Mouse (Mus musculus) limb, embryonic 10.5 days (tissue): Measurements from ENCODE around the gene Lyg2. TPM values are rescaled to one million over a fixed set of nuclear protein-coding genes. Genes with fewer than 3 reads are reported as not detected.

Experiments used
- DNase-seq: peaks from one replicate; pipeline ENCODE4 v3.0.0-alpha.2; 2017; ENCODE audit warnings: low spot score
- H3K27ac ChIP-seq: fragments of 300-500 bp; sonication (generic); 2 replicates; pipeline ENCODE4 v1.5.1; 2016; ENCODE audit warnings: mild to moderate bottlenecking
- H3K27me3 ChIP-seq: fragments of 300-500 bp; sonication (generic); 2 replicates; pipeline ENCODE4 v1.6.1; 2016; ENCODE audit warnings: low read depth, mild to moderate bottlenecking; ENCODE audit not compliant: poor library complexity, severe bottlenecking
- H3K36me3 ChIP-seq: fragments of 300-500 bp; sonication (generic); 2 replicates; pipeline ENCODE4 v1.6.1; 2016; ENCODE audit warnings: mild to moderate bottlenecking, moderate library complexity
- H3K4me1 ChIP-seq: fragments of 300-500 bp; sonication (generic); 2 replicates; pipeline ENCODE4 v1.6.1; 2016
- H3K4me3 ChIP-seq: fragments of 300-500 bp; sonication (generic); 2 replicates; pipeline ENCODE4 v1.5.1; 2016; ENCODE audit warnings: mild to moderate bottlenecking, moderate library complexity
- H3K9me3 ChIP-seq: fragments of 300-500 bp; sonication (generic); replicated peaks from 2 replicates; pipeline ENCODE4 v1.6.1; 2016; ENCODE audit warnings: mild to moderate bottlenecking
- WGBS: fragments of 180-500 bp; shearing (Covaris S2); methylation state at CpG from one replicate; pipeline ENCODE4 v1.1.7; 2016; 5-methylcytosine and 5-hydroxymethylcytosine counted together
- polyA plus RNA-seq: library from polyadenylated mRNA; unstranded; fragments of >200 nt; fragmentation: Nextera tagmentation; extraction: Ambion mirVana; gene quantifications from 2 replicates; pipeline ENCODE4 v1.2.1, GENCODE M21; 2016

Gene Lyg2
- polyA plus RNA-seq, 1 experiment from 2014 or later = 0.10 TPM

DNA sequence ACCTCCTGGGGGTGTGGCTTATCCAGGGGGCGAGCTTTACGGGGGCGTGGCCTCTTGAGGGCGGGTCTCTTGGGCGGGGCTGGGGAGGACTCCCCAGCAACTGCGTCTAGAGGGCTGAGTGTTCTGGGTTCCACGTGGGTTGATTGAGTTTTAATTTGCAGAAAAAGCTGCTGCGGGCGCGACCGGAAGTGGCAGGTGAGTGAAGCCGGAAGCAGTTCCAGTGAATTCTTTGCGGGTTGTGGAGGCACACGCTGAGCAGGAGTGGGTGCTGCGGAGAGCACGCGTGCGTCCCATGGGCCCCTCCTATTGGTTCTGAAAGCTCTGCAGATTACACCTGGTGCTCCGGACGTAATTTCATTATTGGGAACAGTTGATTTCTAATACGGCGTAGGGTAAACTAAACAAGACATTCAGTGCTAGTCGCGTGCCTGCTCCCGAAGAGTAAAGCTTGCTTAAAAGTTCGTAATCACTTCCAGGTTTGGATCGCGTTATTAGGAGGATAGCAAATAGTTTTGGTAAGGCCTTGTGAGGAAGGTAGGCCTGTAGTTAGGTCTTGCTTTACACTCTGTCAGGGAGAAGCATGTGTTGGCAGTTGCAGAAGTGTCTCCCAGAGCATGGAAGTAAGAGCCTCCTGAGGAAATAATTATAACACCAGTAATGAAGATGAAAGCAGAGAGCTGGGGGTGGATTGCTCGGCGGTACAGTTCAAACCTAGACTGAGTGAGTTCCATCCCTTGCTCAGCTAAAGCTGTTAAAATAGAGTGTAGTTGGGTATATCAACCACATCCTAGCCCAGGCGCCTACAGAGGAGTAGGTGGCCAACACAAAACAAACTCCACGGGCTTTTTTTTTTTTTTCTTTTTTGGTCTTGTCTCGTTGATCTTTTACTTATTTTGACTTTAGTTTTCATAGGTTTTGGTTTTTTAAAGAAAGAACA is 43.9 kb downstream of the Lyg2 start:
- 6% methylated on average over 33 of the region's 33 CpGs for WGBS
- Histone ChIP-seq H3K9me3 (no peaks in the 10 kb centered on the region; the same call in 1 of the 2 replicates), H3K27ac (peak overlapping the region; percentile 77), H3K4me3 (peak overlapping the region; percentile 63), H3K4me1 (peaks cover 11% of the 10 kb centered on the region), H3K36me3 (peaks cover 32% of the 10 kb centered on the region), H3K27me3 (no peaks in the 10 kb centered on the region)
- DNase-seq = peak; percentile 86

DNA sequence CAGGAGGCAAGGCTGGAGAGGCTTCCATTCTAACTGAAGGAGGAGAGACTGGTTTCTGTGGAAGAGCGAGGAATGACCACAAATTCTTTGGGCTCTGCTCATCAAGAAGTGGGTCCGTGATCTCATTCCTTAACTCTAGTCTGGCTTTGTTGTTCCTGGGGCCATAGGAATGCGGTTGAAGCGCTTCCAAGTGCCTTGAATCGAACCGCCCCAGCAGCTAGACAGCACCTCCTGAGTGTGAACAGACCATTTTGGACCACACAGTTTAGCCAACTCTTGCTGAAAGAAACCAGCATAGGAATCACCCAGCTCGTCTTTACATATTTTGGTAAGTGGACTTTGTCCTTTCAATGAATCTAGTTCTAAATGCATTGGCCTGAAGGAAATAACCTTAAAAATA is 44.6 kb downstream of the Lyg2 start, which contains the start of gene Lipt1:
Gene Lipt1 (plus strand): TSS at position 35 of the 400 bp plus-strand sequence.
- peaks cover 11% of the 10 kb centered on the region for H3K4me1 ChIP-seq
- H3K27me3 ChIP-seq = no peaks in the 10 kb centered on the region
- peak within 1 kb of the TSS; percentile 63 for H3K4me3 ChIP-seq
- peak within 1 kb of the TSS; percentile 77 for H3K27ac ChIP-seq
- peaks cover 25% of the 10 kb centered on the region for H3K36me3 ChIP-seq
- WGBS = 11% methylated on average over 7 of the region's 7 CpGs
- H3K9me3 ChIP-seq = no peaks in the 10 kb centered on the region; the same call in 1 of the 2 replicates
- peak; percentile 37 for DNase-seq

DNA sequence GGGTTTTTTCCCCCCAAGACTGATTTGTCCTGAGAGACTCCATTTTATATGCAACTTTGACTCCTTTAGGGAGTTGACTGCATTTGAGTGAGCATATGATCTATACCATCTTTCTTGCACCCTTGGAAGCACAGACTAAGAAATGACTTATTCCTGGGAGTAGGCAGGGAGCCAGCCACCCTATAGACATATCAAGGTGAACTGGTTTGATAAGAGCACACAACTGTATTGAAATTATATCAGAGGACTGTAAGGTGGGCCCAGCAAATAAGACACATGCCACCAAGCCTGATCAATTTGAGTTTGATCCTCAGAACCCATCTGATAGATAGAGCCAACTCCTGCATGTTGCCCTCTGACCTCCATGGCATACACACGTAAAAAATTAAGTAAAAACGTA is 46.9 kb downstream of the Lyg2 start:
- no peak overlapping the region for H3K4me3 ChIP-seq

DNA sequence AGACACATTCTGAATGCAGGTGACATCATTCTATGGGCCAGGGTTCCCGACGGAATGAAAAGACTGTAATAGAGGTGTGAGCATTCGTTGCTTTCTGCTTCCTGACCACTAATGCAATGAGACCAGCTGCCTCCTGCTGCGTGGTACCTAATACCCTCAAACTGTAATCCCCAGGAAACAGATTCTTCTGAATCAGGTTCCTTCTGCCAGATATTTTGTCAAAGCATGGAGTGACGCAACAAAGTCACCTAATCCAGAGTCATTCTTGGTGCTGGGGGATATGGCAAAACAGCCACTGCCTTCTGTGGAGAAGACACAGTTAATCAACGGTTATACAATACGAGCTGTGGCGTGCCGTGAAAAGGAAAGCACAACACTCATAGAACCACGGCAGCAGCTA is 47.7 kb downstream of the Lyg2 start:
- Histone ChIP-seq H3K4me1 (peaks cover 15% of the 10 kb centered on the region), H3K36me3 (no peaks in the 10 kb centered on the region), H3K9me3 (no peaks in the 10 kb centered on the region), H3K27ac (no peak overlapping the region), H3K27me3 (no peaks in the 10 kb centered on the region), H3K4me3 (no peak overlapping the region)
- 71% methylated on average over 10 of the region's 10 CpGs for WGBS
- DNase-seq = no peak

More for the DNA sequence above, 46.9 kb downstream of the Lyg2 start:
- no peak overlapping the region for H3K27ac ChIP-seq
- DNase-seq = no peak
- 0 out of 2 replicates have a peak, but pooled peaks cover 4% of the 10 kb centered on the region for H3K36me3 ChIP-seq
- 60% methylated on average over 2 of the region's 2 CpGs for WGBS
- H3K9me3 ChIP-seq = no peaks in the 10 kb centered on the region
- H3K4me1 ChIP-seq = peaks cover 11% of the 10 kb centered on the region
- no peaks in the 10 kb centered on the region for H3K27me3 ChIP-seq

DNA sequence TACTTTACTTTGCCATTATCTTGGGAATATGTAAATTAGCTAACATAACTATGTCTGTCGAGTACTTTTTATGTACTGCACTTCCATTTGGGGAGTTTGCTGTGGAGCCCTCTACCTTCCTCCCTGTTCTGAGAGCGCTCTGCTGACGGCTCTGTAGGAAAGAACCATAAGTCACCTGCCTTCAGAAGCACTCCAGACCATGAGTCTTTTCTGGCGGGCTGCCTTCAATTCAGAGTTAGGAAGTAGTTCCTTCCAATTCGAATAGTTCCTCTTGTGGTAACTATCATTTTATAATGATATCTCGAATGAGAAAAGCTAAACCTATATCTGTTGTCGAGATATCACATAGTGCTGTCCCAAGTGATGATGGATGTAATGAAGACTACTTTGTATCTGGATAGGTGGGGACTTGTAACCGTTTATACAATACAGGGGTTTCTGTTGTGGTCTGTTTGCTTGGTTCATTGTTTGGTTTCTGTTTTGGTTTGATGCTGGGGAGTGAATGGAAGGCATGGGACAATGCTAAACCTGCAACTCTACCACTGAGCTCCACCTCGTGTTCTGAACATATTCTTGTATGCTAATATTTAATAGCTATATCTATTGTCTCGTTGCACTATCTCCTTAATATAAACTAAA is 48.5 kb downstream of the Lyg2 start:
- WGBS = 70% methylated on average over 10 of the region's 10 CpGs
- H3K36me3 ChIP-seq = no peaks in the 10 kb centered on the region
- no peaks in the 10 kb centered on the region for H3K27me3 ChIP-seq
- peaks cover 13% of the 10 kb centered on the region for H3K4me1 ChIP-seq
- H3K9me3 ChIP-seq = no peaks in the 10 kb centered on the region
- H3K27ac ChIP-seq = no peak overlapping the region
- no peak for DNase-seq
- H3K4me3 ChIP-seq = no peak overlapping the region

DNA sequence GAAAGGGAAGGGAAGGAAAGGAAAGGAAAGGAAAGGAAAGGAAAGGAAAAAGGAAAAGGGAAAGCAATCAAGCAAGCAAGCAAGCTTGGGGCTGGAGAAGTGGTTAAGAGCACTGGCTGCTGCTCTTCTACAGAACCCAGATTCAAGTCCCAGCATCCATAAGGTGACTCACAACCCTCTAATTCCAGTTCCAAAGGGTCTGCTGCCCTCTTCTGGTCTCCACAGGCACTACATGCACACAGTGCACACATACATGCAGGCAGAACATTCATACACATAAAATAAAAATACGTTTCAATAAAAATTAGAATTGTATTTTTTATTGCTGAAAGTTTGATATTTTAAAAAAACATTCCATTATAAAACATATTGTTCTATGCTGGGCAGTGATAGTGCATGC is 49.2 kb downstream of the Lyg2 start:
- H3K9me3 ChIP-seq = no peaks in the 10 kb centered on the region
- peak; percentile 53 for DNase-seq
- no peak overlapping the region for H3K27ac ChIP-seq
- H3K27me3 ChIP-seq = no peaks in the 10 kb centered on the region
- H3K4me1 ChIP-seq = peaks cover 8% of the 10 kb centered on the region; the same call in 1 of the 2 replicates
- no peaks in the 10 kb centered on the region for H3K36me3 ChIP-seq
- H3K4me3 ChIP-seq = no peak overlapping the region
- 64% methylated on average over 1 of the region's 1 CpGs for WGBS

DNA sequence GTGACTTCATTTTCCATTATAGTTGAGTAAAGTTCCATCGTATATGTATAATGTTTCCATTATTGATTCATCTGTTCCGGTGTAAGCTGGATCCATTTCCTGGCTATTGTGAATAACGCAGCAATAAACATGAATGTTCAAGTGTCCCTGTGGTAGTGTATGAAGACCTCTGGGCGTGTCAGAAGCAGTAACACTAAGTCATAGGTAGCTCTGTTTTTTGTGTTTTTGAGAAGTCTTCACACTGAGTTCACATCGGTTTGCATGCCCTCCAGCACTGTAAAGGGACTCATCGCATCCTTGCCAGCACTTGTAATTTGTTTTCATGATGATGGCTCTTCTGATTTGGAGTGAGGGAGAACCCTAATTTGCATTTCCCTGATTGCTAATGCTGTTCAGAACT is 50.0 kb downstream of the Lyg2 start, which contains the start of gene Tsga10:
Gene Tsga10 (minus strand): TSS at position 144 of the 400 bp plus-strand sequence.
- Histone ChIP-seq H3K27ac (peak within 1 kb of the TSS; percentile 85), H3K27me3 (no peaks in the 10 kb centered on the region), H3K36me3 (no peaks in the 10 kb centered on the region), H3K9me3 (no peaks in the 10 kb centered on the region), H3K4me3 (peak within 1 kb of the TSS; percentile 74), H3K4me1 (0 out of 2 replicates have a peak, but pooled peaks cover 4% of the 10 kb centered on the region)
- 83% methylated on average over 6 of the region's 6 CpGs for whole genome bisulfite sequencing
- no peak for DNase-seq

DNA sequence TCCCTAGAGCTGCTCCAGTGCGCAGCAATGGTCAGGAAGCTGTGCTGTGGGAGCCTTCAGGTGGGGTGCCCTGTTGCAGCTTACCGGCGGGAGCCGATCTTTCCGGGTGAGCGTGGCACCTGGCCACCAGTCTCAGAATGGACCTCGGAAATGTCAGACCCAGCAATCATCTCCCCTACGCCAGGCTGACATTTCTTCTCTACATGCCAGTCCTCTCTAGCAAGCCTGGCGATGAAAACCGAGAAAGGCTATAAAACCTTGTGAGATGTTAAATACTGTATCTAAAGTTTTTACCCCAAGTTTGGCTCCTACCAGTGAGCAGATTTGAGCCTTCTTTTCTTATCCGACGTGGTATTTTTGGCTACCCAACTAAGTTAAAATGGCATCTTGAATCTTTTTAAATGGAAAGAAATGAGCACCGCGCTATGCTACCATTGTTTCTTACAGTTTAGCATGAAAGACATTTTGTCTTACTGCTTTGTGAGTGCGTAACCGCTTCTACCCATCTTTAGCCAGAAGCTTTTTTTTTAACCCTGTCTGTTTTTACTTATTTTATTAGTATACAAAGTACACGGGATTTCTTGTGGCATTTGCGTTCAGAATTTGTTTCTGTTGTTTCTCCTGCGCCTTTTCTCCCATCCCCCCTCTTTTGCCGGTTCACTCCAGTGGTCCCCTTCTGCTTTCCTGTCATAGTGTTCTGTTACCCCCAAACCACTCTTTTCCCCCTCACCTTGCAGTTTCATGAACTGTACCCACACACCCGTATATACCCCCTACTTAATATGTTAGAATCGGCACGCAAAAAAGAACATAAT is 50.7 kb downstream of the Lyg2 start:
- Histone ChIP-seq H3K27me3 (no peaks in the 10 kb centered on the region), H3K27ac (peak overlapping the region; percentile 85), H3K4me3 (peak overlapping the region; percentile 74), H3K4me1 (0 out of 2 replicates have a peak, but pooled peaks cover 4% of the 10 kb centered on the region), H3K36me3 (no peaks in the 10 kb centered on the region), H3K9me3 (no peaks in the 10 kb centered on the region)
- no peak for DNase-seq
- WGBS = 14% methylated on average over 23 of the region's 23 CpGs

DNA sequence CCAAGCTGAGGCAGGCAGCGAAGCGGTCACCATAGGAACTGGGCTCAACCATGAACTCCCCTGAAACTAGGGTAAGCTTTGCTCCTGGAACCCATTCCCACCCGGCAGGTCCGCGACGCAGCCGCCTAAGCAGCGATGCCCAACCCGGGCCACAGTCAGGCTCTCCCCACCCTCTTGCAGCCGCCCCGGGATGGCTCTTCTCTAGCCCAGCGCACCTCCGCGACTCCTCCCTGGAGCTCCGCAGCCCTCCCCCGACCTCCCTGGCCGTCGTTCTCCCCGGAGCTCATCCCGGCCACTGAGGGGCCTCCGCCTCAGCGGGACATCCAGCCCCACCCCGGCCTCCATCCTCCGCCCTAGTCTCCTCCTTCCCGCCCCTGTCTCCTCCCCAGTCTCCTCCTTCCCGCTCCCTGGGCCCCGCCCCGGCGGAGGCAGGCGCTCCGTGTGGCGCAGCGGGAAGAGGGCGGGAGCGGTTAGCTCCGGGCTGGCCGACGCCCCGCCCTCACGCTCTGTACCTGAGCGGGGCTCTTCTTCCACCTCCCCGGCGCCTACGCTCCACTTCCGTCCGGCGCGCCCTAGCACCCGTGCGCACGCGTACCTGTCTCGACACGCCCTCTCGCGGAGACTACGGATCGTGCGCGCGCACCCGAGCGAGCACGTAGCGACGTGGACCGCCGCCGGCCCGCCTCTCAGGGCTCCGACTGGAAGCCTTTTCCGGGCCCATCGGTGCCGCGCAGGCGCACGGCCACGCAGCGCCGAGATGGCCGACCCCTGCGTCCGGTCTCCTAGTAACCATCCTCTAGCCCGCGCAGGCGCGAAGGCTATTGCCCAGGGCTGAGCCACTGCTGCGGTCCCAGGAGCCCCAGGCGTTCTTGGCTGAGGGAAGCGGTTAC is 51.5 kb downstream of the Lyg2 start:
- no peaks in the 10 kb centered on the region for H3K36me3 ChIP-seq
- peak; percentile 99 for DNase-seq
- H3K9me3 ChIP-seq = no peaks in the 10 kb centered on the region
- peak overlapping the region; percentile 74 for H3K4me3 ChIP-seq
- 0 out of 2 replicates have a peak, but pooled peaks cover 4% of the 10 kb centered on the region for H3K4me1 ChIP-seq
- H3K27me3 ChIP-seq = no peaks in the 10 kb centered on the region
- WGBS = under 1% methylated on average over 90 of the region's 90 CpGs
- H3K27ac ChIP-seq = peak overlapping the region; percentile 85
